Mouse (Mus musculus): ENCODE data around the gene Myh8. TPM values are rescaled to one million over a fixed set of nuclear protein-coding genes. Genes with fewer than 3 reads are reported as not detected.

Myh8 gene
- polyA plus RNA-seq (2014; fragmentation: Nextera tagmentation; extraction: Ambion mirVana) = not detected in 2 replicates

GRCm38 (mm10) chr11:67276601-67277174, at the start of gene Myh8:
Myh8 (plus strand) TSS chr11:67277124.
- no peak for ATAC-seq (replicated peaks; ENCODE audit: low FRiP score)
- no peak for DNase-seq (ENCODE audit: low spot score)
- Histone ChIP-seq H3K9me3 (ENCODE audit: control insufficient read depth, low read length) (no peaks in the 10 kb centered on the region), H3K27me3 (ENCODE audit: control insufficient read depth, insufficient read depth, low read length) (no peaks in the 10 kb centered on the region), H3K9ac (ENCODE audit: low read length) (no peak within 1 kb of the TSS), H3K27ac (ENCODE audit: low read depth, low read length) (no peak within 1 kb of the TSS), H3K4me3 (ENCODE audit: low read depth, low read length) (no peak within 1 kb of the TSS), H3K4me1 (replicated peaks; ENCODE audit: control insufficient read depth, insufficient read depth, low read length) (no peaks in the 10 kb centered on the region), H3K4me2 (ENCODE audit: low read depth, low read length, severe bottlenecking) (no peak within 1 kb of the TSS), H3K36me3 (ENCODE audit: control insufficient read depth, insufficient read depth, low read length) (no peaks in the 10 kb centered on the region)
- 90% methylated on average over 10 of the region's 10 CpGs for WGBS

GRCm38 (mm10) chr11:67228731-67229130, 48.2 kb upstream of the Myh8 start:
- Histone ChIP-seq H3K4me2 (ENCODE audit: low read depth, low read length, severe bottlenecking) (no peak overlapping the region), H3K4me3 (ENCODE audit: low read depth, low read length) (no peak overlapping the region), H3K9me3 (ENCODE audit: control insufficient read depth, low read length) (no peaks in the 10 kb centered on the region), H3K4me1 (replicated peaks; ENCODE audit: control insufficient read depth, insufficient read depth, low read length) (no peaks in the 10 kb centered on the region), H3K27ac (ENCODE audit: low read depth, low read length) (no peak overlapping the region), H3K27me3 (ENCODE audit: control insufficient read depth, insufficient read depth, low read length) (no peaks in the 10 kb centered on the region), H3K9ac (ENCODE audit: low read length) (no peak overlapping the region), H3K36me3 (ENCODE audit: control insufficient read depth, insufficient read depth, low read length) (no peaks in the 10 kb centered on the region)
- DNase-seq (ENCODE audit: low spot score) = no peak
- ATAC-seq (replicated peaks; ENCODE audit: low FRiP score) = no peak
- WGBS = 90% methylated on average over 3 of the region's 3 CpGs

- Histone ChIP-seq H3K4me2 (ENCODE audit: low read depth, low read length, severe bottlenecking) (no peak overlapping the region), H3K4me3 (ENCODE audit: low read depth, low read length) (no peak overlapping the region), H3K27me3 (ENCODE audit: control insufficient read depth, insufficient read depth, low read length) (no peaks in the 10 kb centered on the region), H3K36me3 (ENCODE audit: control insufficient read depth, insufficient read depth, low read length) (no peaks in the 10 kb centered on the region), H3K4me1 (replicated peaks; ENCODE audit: control insufficient read depth, insufficient read depth, low read length) (no peaks in the 10 kb centered on the region), H3K27ac (ENCODE audit: low read depth, low read length) (no peak overlapping the region), H3K9ac (ENCODE audit: low read length) (no peak overlapping the region), H3K9me3 (ENCODE audit: control insufficient read depth, low read length) (no peaks in the 10 kb centered on the region)
- DNase-seq (ENCODE audit: low spot score) (no peak), ATAC-seq (replicated peaks; ENCODE audit: low FRiP score) (no peak)
- 90% methylated on average over 5 of the region's 5 CpGs for WGBS
These were observed 47.8 kb upstream of the Myh8 start for GRCm38 (mm10) chr11:67229166-67229565.

GRCm38 (mm10) chr11:67229946-67230345, 47.0 kb upstream of the Myh8 start:
- Histone ChIP-seq H3K9ac (ENCODE audit: low read length) (no peak overlapping the region), H3K4me1 (replicated peaks; ENCODE audit: control insufficient read depth, insufficient read depth, low read length) (no peaks in the 10 kb centered on the region), H3K4me3 (ENCODE audit: low read depth, low read length) (no peak overlapping the region), H3K27ac (ENCODE audit: low read depth, low read length) (no peak overlapping the region), H3K4me2 (ENCODE audit: low read depth, low read length, severe bottlenecking) (no peak overlapping the region), H3K36me3 (ENCODE audit: control insufficient read depth, insufficient read depth, low read length) (no peaks in the 10 kb centered on the region), H3K9me3 (ENCODE audit: control insufficient read depth, low read length) (no peaks in the 10 kb centered on the region), H3K27me3 (ENCODE audit: control insufficient read depth, insufficient read depth, low read length) (no peaks in the 10 kb centered on the region)
- DNase-seq (ENCODE audit: low spot score) (no peak), ATAC-seq (replicated peaks; ENCODE audit: low FRiP score) (no peak)
- 89% methylated on average over 2 of the region's 2 CpGs for WGBS

GRCm38 (mm10) chr11:67235639-67236358, 41.1 kb upstream of the Myh8 start:
- ATAC-seq (replicated peaks; ENCODE audit: low FRiP score) (no peak), DNase-seq (ENCODE audit: low spot score) (no peak)
- H3K9me3 ChIP-seq (ENCODE audit: control insufficient read depth, low read length) = no peaks in the 10 kb centered on the region
- H3K27ac ChIP-seq (ENCODE audit: low read depth, low read length) = no peak overlapping the region
- no peak overlapping the region for H3K4me2 ChIP-seq (ENCODE audit: low read depth, low read length, severe bottlenecking)
- 64% methylated on average over 5 of the region's 5 CpGs for WGBS
- H3K4me1 ChIP-seq (replicated peaks; ENCODE audit: control insufficient read depth, insufficient read depth, low read length) = no peaks in the 10 kb centered on the region
- H3K36me3 ChIP-seq (ENCODE audit: control insufficient read depth, insufficient read depth, low read length) = no peaks in the 10 kb centered on the region
- H3K4me3 ChIP-seq (ENCODE audit: low read depth, low read length) = no peak overlapping the region
- H3K27me3 ChIP-seq (ENCODE audit: control insufficient read depth, insufficient read depth, low read length) = no peaks in the 10 kb centered on the region
- no peak overlapping the region for H3K9ac ChIP-seq (ENCODE audit: low read length)

- H3K27me3 ChIP-seq (ENCODE audit: control insufficient read depth, insufficient read depth, low read length) = no peaks in the 10 kb centered on the region
- H3K4me3 ChIP-seq (ENCODE audit: low read depth, low read length) = no peak overlapping the region
- H3K4me1 ChIP-seq (replicated peaks; ENCODE audit: control insufficient read depth, insufficient read depth, low read length) = no peaks in the 10 kb centered on the region
- 89% methylated on average over 9 of the region's 9 CpGs for WGBS
- no peaks in the 10 kb centered on the region for H3K36me3 ChIP-seq (ENCODE audit: control insufficient read depth, insufficient read depth, low read length)
- no peak for DNase-seq (ENCODE audit: low spot score)
- H3K4me2 ChIP-seq (ENCODE audit: low read depth, low read length, severe bottlenecking) = no peak overlapping the region
- no peak for ATAC-seq (replicated peaks; ENCODE audit: low FRiP score)
- no peaks in the 10 kb centered on the region for H3K9me3 ChIP-seq (ENCODE audit: control insufficient read depth, low read length)
- H3K9ac ChIP-seq (ENCODE audit: low read length) = no peak overlapping the region
- H3K27ac ChIP-seq (ENCODE audit: low read depth, low read length) = no peak overlapping the region
These were observed 40.1 kb upstream of the Myh8 start for GRCm38 (mm10) chr11:67236799-67237198.

GRCm38 (mm10) chr11:67237481-67238079, 39.3 kb upstream of the Myh8 start, which contains the start of gene Myh4:
Myh4 (plus strand) TSS chr11:67238029.
- Histone ChIP-seq H3K4me3 (ENCODE audit: low read depth, low read length) (no peak within 1 kb of the TSS), H3K4me2 (ENCODE audit: low read depth, low read length, severe bottlenecking) (no peak within 1 kb of the TSS), H3K27ac (ENCODE audit: low read depth, low read length) (no peak within 1 kb of the TSS), H3K36me3 (ENCODE audit: control insufficient read depth, insufficient read depth, low read length) (no peaks in the 10 kb centered on the region), H3K27me3 (ENCODE audit: control insufficient read depth, insufficient read depth, low read length) (no peaks in the 10 kb centered on the region), H3K9ac (ENCODE audit: low read length) (no peak within 1 kb of the TSS), H3K4me1 (replicated peaks; ENCODE audit: control insufficient read depth, insufficient read depth, low read length) (no peaks in the 10 kb centered on the region), H3K9me3 (ENCODE audit: control insufficient read depth, low read length) (no peaks in the 10 kb centered on the region)
- ATAC-seq (replicated peaks; ENCODE audit: low FRiP score) (no peak), DNase-seq (ENCODE audit: low spot score) (no peak)
- WGBS = 77% methylated on average over 5 of the region's 5 CpGs

GRCm38 (mm10) chr11:67241051-67241450, 35.9 kb upstream of the Myh8 start:
- H3K27me3 ChIP-seq (ENCODE audit: control insufficient read depth, insufficient read depth, low read length) = no peaks in the 10 kb centered on the region
- ATAC-seq (replicated peaks; ENCODE audit: low FRiP score) (no peak), DNase-seq (ENCODE audit: low spot score) (no peak)
- WGBS = 95% methylated on average over 6 of the region's 6 CpGs
- H3K4me1 ChIP-seq (replicated peaks; ENCODE audit: control insufficient read depth, insufficient read depth, low read length) = no peaks in the 10 kb centered on the region
- H3K9me3 ChIP-seq (ENCODE audit: control insufficient read depth, low read length) = no peaks in the 10 kb centered on the region
- H3K4me3 ChIP-seq (ENCODE audit: low read depth, low read length) = no peak overlapping the region
- no peak overlapping the region for H3K4me2 ChIP-seq (ENCODE audit: low read depth, low read length, severe bottlenecking)
- H3K36me3 ChIP-seq (ENCODE audit: control insufficient read depth, insufficient read depth, low read length) = no peaks in the 10 kb centered on the region
- no peak overlapping the region for H3K9ac ChIP-seq (ENCODE audit: low read length)
- H3K27ac ChIP-seq (ENCODE audit: low read depth, low read length) = no peak overlapping the region
